Mouse (Mus musculus) spleen, adult 2 months (tissue): ENCODE measurements at regions not wholly inside any gene's neighbourhood (a gene's known extent, or its start where the extent isn't known, plus 50 kb on each side); places are given as distances from the start of the nearest gene placed in this dataset.

Source experiments
- CTCF ChIP-seq: fragments of 200-500 bp; IDR thresholded peaks from 2 replicates; pipeline ENCODE4 v1.5.1; 2011; ENCODE audit warnings: mild to moderate bottlenecking, inconsistent platforms; ENCODE audit not compliant: insufficient read depth, insufficient read length, insufficient replicate concordance; ENCODE audit errors: extremely low read depth
- POLR2A ChIP-seq: fragments of 200-500 bp; IDR thresholded peaks from 2 replicates; pipeline ENCODE4 v1.6.1; 2011; ENCODE audit warnings: low read depth, low read length, inconsistent platforms

- TF ChIP-seq CTCF (no peak), POLR2A (no peak)
Measured at GRCm38 (mm10) chr10:99409744-99410143, 146.7 kb downstream of the Dusp6 start.
